Mouse (Mus musculus): Measurements from ENCODE around the gene Rabl6. TPM values are rescaled to one million over a fixed set of nuclear protein-coding genes. Genes with fewer than 3 reads are reported as not detected.

Gene Rabl6
- total and polyA plus RNA-seq, 2 experiments from 2014 or later, result 54.9 to 68.2 TPM

DNA sequence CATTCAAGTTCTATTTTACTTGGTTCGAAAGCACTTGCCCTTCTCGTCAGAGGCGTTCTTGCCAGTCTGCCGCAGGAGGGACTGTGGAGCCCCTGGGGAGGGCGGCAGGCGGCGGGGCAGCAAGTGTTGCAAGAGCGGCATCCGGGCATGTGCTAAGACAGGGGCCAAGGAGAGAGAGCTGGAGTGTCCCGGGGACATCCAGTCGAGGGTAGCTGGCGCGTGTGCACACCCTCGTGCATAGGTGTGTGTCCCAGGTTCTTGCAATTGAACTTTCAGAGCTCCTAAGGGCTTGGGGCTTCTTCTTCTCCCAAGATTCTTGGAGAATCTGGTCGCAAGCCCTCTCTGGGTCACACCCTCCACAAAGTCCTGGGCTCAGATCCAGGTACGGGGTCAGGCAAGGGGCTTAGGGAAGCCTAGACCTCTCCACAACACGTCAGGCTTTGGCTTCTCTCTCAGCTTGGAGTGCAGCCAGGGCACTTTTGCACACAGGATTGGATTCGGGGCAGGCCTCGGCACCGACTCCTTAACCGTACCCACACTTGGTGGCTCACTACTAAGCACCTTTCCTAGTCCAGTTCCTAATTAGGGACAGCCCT lies 32.8 kb downstream of the Rabl6 start:
- no peak for TF ChIP-seq CTCF (IDR thresholded peaks at IDR 0.05; ENCODE audit: low read depth)
- peaks cover 24% of the 10 kb centered on the region; the same call in 1 of the 2 replicates for H3K36me3 ChIP-seq (ENCODE audit: insufficient read depth)
- H3K9ac ChIP-seq, result peak overlapping the region; percentile 46; the same call in 1 of the 2 replicates
- peak overlapping the region; percentile 63 for H3K4me3 ChIP-seq (ENCODE audit: low read depth, low read length)
- H3K27me3 ChIP-seq (ENCODE audit: insufficient read depth, low read length), result peaks cover 40% of the 10 kb centered on the region
- DNase-seq, result peak; percentile 40
- no peaks in the 10 kb centered on the region for H3K9me3 ChIP-seq (ENCODE audit: low read length)
- 7% methylated on average over 20 of the region's 21 CpGs for WGBS
- peak overlapping the region; percentile 94 for H3K4me2 ChIP-seq (ENCODE audit: low read depth)
- peak overlapping the region; percentile 90 for H3K27ac ChIP-seq (ENCODE audit: low read depth, low read length)
- ATAC-seq, result 0 out of 2 replicates have a peak, but pooled peaks have one; percentile 0
- H3K4me1 ChIP-seq (ENCODE audit: insufficient read depth), result peaks cover 15% of the 10 kb centered on the region; the same call in 1 of the 2 replicates

DNA sequence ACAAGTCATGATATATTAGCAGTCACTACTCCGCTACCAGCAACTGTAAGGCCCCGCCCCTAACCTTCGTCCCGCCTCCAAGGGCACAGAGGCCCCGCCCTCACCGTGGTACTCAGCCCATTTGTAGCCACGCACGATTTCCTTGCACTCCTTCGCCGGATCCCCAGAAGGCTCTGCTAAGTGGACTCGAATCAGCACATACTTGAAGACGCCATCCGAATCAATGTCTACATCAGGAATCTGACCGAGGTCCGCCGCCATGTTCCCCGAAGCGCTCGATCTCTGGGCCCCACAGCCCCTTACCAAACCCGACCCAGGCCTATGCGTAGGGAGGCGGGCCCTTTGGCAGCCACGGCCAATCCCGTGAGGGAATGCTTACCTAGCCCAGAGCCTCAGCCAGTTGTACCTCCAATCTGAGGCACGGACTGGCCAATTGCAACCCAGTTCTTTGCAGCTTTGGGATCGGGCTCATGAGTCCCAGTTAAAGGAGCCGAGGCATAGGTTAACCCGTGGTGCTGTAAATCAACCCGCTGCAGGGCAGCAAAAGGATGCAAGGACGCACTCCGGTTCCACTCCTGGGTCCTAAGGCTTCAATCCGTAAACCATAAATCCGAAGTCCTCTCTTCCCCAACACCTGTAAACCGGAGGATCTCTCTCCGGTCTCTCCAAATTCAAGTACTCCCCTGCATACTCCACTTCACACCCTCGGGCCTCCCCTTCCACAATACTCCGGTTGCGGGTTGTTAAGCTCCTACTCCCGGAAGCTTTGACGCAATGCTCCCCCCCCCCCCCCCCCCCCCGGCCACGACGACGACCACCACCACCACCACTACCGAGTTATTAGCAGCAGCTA lies 33.5 kb downstream of the Rabl6 start, which contains the start of the genes Mamdc4 and Phpt1:
Mamdc4 (minus strand) TSS at position 267 of the 853 bp plus-strand sequence.
Phpt1 (minus strand) TSS at position 646 of the 853 bp plus-strand sequence.
- WGBS, result 1% methylated on average over 39 of the region's 45 CpGs
- TF ChIP-seq CTCF (IDR thresholded peaks at IDR 0.05; ENCODE audit: low read depth), result no peak

DNA sequence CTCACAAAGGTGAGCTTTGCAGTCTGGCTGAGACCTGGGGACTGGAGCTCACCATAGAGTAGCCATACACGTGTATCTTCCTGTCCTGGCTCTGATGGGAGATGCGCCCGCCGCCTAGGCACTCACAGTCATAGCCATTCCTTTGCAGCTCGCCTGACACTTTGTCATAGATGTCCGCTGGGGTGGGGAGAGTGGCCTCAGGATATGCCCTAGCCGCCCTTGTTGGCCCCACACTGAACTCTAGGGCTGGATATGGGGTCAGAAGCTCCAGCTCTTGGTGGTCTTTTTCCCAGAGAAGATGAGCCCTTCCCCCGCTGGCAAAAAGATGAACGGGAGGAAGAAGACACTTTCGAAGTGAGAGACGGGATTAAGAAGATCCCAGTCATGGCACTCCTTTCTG lies 34.2 kb downstream of the Rabl6 start:
- Histone ChIP-seq H3K27ac (ENCODE audit: low read depth, low read length) (peak overlapping the region; percentile 90), H3K4me1 (ENCODE audit: insufficient read depth) (peaks cover 11% of the 10 kb centered on the region; the same call in 1 of the 2 replicates), H3K27me3 (ENCODE audit: insufficient read depth, low read length) (peaks cover 30% of the 10 kb centered on the region), H3K4me3 (ENCODE audit: low read depth, low read length) (peak overlapping the region; percentile 63), H3K36me3 (ENCODE audit: insufficient read depth) (peaks cover 32% of the 10 kb centered on the region), H3K9me3 (ENCODE audit: low read length) (no peaks in the 10 kb centered on the region), H3K9ac (peak overlapping the region; percentile 66), H3K4me2 (ENCODE audit: low read depth) (peak overlapping the region; percentile 94)
- DNase-seq (no peak), ATAC-seq (no peak)
- WGBS, result 18% methylated on average over 11 of the region's 11 CpGs
- no peak for TF ChIP-seq CTCF (IDR thresholded peaks at IDR 0.05; ENCODE audit: low read depth)

More for the DNA sequence above, 33.5 kb downstream of the Rabl6 start, which contains the start of the genes Mamdc4 and Phpt1:
- peak; percentile 99 for DNase-seq
- Histone ChIP-seq H3K9me3 (ENCODE audit: low read length) (no peaks in the 10 kb centered on the region), H3K4me2 (ENCODE audit: low read depth) (peak within 1 kb of the TSS; percentile 94), H3K4me1 (ENCODE audit: insufficient read depth) (peaks cover 11% of the 10 kb centered on the region; the same call in 1 of the 2 replicates), H3K9ac (peak within 1 kb of the TSS; percentile 66), H3K27ac (ENCODE audit: low read depth, low read length) (peak within 1 kb of the TSS; percentile 90), H3K4me3 (ENCODE audit: low read depth, low read length) (peak within 1 kb of the TSS; percentile 63), H3K27me3 (ENCODE audit: insufficient read depth, low read length) (peaks cover 36% of the 10 kb centered on the region), H3K36me3 (ENCODE audit: insufficient read depth) (peaks cover 28% of the 10 kb centered on the region)
- ATAC-seq, result peak; percentile 99

DNA sequence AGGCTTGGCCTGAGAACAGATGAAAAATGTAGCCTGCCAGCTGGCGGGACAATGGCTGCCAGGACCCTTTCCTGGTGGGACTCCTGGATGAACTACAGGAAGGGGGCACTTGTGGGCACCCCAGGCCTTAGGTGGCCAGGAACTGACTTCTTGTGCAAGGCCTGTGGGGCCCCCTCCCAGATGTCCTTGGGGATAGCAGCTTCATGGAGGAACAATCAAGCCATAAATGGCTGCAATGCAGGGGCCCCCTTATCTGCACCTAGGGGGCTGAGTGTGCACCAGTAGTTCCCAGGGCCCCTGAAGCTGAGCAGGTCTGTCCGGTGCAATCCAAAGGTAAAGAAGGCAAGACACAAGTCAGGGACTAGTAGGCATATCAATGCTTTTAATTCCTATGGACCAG lies 35.3 kb downstream of the Rabl6 start:
- WGBS, result 94% methylated on average over 2 of the region's 2 CpGs
- Histone ChIP-seq H3K36me3 (ENCODE audit: insufficient read depth) (peaks cover 24% of the 10 kb centered on the region), H3K4me1 (ENCODE audit: insufficient read depth) (peaks cover 11% of the 10 kb centered on the region; the same call in 1 of the 2 replicates), H3K9me3 (ENCODE audit: low read length) (no peaks in the 10 kb centered on the region), H3K4me3 (ENCODE audit: low read depth, low read length) (no peak overlapping the region), H3K9ac (no peak overlapping the region), H3K27ac (ENCODE audit: low read depth, low read length) (no peak overlapping the region), H3K27me3 (ENCODE audit: insufficient read depth, low read length) (peaks cover 19% of the 10 kb centered on the region), H3K4me2 (ENCODE audit: low read depth) (no peak overlapping the region)
- TF ChIP-seq CTCF (IDR thresholded peaks at IDR 0.05; ENCODE audit: low read depth), result no peak
- ATAC-seq (no peak), DNase-seq (no peak)

DNA sequence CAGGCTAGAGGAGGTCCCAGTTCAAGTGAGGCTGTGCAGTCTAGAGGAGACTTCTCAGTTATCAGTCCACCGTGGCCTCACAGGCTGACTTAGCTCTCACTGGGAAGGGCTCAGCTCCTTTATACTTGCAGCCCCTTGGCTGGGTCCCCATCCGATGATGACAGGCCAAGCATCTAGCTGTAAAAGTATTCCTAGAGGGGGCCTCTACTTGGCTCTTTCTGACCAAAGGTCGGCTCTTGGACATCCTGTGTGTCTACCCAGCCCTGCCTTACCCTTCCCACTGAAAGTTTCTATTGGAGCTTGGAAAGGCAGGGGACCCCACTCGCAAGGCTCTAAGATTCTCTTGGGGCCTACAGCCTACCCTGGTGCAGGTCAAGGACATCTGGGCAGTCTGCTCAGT lies 37.1 kb downstream of the Rabl6 start:
- Histone ChIP-seq H3K36me3 (ENCODE audit: insufficient read depth) (peaks cover 16% of the 10 kb centered on the region), H3K4me3 (ENCODE audit: low read depth, low read length) (no peak overlapping the region), H3K4me2 (ENCODE audit: low read depth) (no peak overlapping the region), H3K9me3 (ENCODE audit: low read length) (no peaks in the 10 kb centered on the region), H3K27ac (ENCODE audit: low read depth, low read length) (no peak overlapping the region), H3K4me1 (ENCODE audit: insufficient read depth) (peaks cover 11% of the 10 kb centered on the region; the same call in 1 of the 2 replicates), H3K9ac (no peak overlapping the region), H3K27me3 (ENCODE audit: insufficient read depth, low read length) (peaks cover 4% of the 10 kb centered on the region; the same call in 1 of the 2 replicates)
- WGBS, result 87% methylated on average over 4 of the region's 4 CpGs
- DNase-seq, result no peak
- ATAC-seq, result no peak
- no peak for TF ChIP-seq CTCF (IDR thresholded peaks at IDR 0.05; ENCODE audit: low read depth)

DNA sequence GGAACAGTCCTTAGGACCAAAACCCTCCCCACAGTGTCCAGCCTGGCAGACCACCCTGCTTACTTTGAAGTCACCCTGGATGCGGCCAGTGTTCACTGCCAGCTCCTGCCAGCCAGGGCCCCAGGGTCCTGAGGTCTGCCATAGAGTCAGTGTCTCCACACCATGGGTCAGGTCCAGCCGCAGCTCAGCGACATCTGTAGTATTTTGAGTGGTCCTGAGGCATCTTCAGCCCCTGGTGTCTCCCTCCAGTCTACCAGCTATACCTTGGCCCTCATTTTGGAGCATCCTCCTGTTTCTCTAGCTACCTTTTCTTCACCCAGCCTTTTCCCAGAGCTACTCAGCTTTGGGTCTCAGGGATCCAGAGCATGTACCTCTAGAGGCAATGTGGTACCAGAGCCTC lies 39.0 kb downstream of the Rabl6 start:
- peaks cover 11% of the 10 kb centered on the region; the same call in 1 of the 2 replicates for H3K4me1 ChIP-seq (ENCODE audit: insufficient read depth)
- ATAC-seq (no peak), DNase-seq (no peak)
- no peak for TF ChIP-seq CTCF (IDR thresholded peaks at IDR 0.05; ENCODE audit: low read depth)
- 95% methylated on average over 3 of the region's 3 CpGs for WGBS
- H3K9ac ChIP-seq, result no peak overlapping the region
- peaks cover 23% of the 10 kb centered on the region for H3K36me3 ChIP-seq (ENCODE audit: insufficient read depth)
- no peaks in the 10 kb centered on the region for H3K9me3 ChIP-seq (ENCODE audit: low read length)
- no peak overlapping the region for H3K27ac ChIP-seq (ENCODE audit: low read depth, low read length)
- no peak overlapping the region for H3K4me2 ChIP-seq (ENCODE audit: low read depth)
- H3K27me3 ChIP-seq (ENCODE audit: insufficient read depth, low read length), result no peaks in the 10 kb centered on the region
- H3K4me3 ChIP-seq (ENCODE audit: low read depth, low read length), result no peak overlapping the region

All from forebrain, postnatal 0 days (tissue).